Mouse (Mus musculus) embryo, embryonic 11.5 days (tissue): ENCODE results near the gene C1qtnf7.
A peak's percentile ranks its signal among the peaks of the same experiment; 100 is the strongest.

Experiments
- DNase-seq: peaks from one replicate; pipeline ENCODE4 v3.0.0-alpha.2; 2012; ENCODE audit warnings: low read depth, low spot score

The C1qtnf7 gene

DNA sequence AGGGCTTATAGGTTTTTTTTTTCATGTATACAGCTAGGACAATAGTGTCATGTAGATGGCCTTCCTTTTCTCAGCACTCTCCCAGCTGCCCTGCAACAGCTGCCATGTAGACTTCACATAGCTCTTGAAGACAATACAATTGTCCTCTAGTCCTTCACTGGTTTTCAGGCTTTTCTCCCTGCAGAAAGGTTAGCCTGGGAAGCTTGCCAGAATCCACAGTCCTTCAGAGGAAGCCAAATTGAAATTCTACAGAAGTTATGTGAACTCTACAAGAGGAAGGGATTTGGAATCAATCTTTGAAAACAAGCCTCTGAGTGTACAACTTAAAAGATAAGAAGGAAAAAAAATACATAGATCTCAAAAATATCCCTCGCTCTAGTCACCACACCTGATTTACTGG, 94.4 kb downstream of the C1qtnf7 start:
- no peak for DNase-seq

DNA sequence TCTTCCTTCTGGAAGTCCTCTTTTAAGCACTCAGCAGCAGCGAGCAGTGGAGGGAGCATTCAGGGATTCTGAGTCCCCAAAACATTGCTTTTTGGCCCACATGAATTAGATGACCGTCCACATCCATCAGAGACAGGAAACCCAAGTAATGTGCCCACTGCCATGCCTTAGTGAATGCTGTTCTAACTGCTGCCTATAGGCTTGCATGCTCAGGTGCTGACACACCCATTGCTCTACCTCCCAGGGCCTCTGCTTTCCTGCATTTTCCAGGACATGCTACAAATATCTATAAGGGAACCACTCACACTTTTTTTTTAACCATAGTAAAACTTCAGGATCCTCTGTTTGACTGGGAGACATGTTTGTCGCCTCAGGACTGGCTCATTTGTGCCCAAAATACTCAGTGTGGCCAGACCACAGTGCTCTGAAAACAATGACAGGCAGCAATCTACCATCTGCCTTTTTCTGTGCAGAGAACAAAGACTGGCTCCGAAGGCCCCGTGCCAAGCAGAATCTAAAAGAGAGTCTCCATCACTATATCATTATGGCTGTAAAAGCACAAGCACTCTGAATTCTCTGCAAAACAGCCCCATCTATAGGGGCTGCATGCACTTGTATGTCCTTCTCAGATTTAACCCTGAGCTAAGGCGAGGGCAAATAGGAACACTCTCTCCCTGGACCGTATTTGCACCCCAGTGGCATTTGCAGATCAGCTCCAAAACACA, 106.4 kb downstream of the C1qtnf7 start:
- DNase-seq: no peak

DNA sequence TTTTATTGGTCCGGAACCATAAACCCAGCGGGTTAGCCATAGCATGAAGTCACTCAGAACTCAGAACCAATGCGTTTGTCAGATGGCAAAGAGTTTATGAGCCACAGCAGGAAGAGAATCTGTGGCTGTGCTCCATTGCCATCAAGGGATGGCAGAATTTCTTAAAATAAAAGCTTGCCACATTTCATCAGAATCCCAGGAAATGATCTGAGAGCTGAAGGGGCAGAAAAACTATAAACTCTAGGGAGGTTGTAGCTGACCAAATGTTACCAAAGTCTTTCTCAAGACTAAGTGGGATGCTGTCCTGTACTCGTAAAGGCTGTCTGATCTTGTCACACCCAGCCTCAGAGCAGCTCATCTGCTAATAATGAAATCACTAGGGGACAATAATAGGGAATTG, 110.1 kb downstream of the C1qtnf7 start:
- DNase-seq: no peak

DNA sequence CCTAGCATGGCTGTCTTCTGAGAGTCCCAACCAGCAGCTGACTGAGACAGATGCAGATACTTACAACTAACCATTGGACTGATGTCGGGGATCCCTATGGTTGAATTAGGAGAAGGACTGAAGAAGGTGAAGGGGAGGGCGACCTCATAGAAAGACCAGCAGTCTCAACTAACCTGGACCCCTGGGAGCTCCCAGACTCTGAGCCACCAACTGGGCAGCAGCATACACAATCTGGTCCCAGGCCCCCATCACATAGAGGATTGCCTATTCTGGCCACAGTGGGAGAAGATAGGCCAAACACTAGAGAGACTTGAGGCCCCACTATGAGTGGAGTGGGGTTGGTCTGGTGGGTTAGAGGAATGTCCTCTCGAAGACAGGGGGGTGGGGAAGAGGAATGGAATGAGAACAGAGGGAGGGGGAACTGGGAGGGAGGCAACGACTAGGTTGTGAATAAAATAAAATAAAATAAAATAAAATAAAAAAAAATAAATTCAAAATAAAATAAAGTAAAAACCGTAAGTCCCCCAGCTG, 118.8 kb downstream of the C1qtnf7 start:
- DNase-seq: no peak

DNA sequence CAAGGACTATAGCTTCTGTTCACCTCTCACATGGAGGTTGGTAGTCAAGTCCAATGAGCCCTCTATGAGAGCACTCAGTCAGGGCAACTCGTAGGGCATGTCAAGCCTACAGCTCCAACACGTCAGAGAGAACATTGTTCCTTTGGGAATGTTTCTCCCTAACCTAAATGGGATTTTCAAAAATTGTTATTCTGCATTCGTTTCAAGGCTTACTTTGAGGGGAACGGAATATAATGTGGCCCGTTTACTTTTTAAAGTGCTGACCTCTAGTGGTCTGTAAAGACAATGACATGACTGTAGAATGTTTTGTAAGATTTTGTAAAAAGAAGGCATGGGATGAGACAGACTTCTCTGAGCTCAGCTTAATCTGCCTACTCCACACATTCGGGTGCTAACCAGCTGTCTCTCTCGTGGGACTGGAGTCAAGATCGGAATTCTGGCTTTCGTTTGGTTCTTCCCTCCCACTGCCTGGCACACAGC, 119.3 kb downstream of the C1qtnf7 start:
- DNase-seq: no peak

DNA sequence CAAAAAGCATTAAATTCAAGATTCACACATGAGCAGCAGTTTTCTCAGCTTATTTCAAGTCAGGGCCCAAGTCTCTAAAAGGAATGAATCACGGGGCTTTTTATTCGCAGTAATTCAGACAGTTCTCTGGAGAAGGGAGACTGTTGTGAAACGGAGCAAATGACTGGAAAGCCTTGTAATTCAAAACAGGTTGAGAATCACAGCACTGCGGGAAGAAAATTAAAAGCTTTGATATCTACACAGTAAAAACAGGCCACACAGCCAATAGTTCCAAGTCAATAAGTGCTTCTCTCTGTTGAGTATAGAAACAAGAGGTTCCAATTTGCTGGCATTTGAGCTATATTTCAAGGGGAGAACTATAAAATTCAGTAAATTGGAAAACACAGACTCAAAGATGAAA, 129.7 kb downstream of the C1qtnf7 start:
- DNase-seq: no peak

DNA sequence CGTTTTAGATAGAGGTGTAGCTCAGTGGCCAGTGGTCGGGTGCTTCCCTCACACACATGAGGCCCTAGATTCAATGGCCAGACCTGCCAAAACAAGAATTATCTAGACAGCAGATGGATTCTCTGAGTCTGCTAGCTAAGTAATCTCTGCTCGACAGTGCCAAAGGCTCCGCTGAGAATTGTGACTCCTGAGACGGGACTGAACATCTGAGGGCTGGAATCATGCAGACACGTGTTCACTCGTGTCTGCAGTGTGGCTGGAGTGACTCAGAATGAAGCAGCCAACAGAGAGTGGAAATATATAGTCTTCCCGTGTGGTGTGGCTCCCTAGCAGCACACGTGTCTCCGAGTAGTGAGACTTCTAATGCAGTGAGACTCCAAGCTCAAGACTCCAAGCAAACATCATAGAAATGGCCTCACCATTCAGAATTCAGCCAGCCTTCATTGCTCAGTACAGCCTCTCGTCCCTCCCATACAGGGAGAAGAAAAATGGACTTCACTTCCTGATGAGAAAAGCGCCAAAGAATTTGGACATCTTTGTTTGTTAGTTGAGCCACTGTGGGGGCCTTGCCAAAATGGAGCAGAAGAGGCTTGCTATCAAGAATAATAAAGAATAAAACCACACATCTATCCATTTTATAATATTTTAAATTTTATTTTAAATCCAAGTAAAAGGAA, 131.9 kb downstream of the C1qtnf7 start:
- no peak for DNase-seq

DNA sequence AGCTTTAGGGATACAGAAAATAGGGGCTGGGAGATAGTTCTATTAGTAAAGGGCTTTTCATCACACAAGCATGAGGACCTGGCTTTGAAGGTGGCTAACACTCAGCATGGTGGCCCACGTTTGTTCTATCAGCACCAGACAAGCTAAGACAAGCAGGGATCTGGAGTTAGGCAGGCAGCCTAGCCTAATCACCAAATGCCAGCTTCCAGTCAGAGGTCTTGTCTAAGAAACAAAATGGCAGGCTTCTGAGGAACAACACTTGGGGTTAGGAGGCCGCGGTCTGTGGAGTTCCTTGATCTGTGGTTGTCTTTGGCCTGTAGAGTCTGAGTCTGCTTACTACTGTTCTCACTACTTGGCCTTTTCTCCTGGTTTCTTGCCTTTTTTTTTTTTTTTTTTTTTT, 146.2 kb downstream of the C1qtnf7 start:
- DNase-seq: no peak

DNA sequence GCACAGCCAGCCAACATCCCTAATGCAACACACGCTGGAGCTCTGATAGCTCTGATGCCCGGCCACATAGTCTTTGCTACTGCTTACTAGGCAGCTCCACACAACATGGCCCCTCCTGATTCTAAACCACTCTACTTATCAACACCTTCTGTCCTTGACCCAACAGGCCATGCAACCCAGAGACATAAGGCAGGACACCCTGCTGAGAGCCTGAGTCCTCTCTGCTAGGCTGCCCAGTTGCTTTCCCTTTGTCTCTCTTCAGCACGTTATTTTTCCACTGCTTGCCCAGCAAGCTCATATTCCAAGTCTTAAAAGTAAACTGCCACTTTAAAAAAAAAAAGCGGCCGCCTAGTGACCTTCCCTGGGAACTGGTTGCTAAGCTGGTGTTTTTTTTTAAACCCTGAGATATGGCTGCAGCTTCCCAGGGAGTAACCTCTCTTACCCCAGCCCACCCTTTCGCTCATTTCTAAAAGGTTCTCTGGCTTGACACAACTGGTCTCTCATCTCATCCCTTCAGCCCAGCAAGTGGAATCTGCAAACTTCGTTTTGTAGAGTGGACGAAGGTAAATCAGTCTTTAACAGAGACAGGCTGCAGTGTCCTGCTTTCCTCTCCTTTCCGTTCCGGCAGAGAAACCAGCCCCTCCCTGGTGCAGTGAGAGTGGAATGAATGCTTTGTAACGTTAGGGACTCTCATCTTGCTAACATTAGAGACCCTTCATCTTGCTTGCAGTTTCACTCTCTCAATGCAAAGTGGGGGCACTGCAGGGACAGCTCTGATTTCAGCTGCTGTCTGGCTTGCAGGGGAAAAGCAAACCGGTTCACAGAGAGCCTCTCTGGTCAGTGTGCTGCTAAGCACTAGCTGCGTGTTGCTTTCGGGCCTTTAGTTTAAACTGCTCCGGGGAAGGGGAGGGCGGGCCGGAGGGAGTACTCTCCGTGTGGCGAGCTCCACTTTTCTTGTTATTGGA, 146.9 kb downstream of the C1qtnf7 start, which contains the start of gene Cc2d2a:
Gene Cc2d2a, plus strand, starts transcription at position 350 of the 965 bp plus-strand sequence.
- peak; percentile 51 for DNase-seq

DNA sequence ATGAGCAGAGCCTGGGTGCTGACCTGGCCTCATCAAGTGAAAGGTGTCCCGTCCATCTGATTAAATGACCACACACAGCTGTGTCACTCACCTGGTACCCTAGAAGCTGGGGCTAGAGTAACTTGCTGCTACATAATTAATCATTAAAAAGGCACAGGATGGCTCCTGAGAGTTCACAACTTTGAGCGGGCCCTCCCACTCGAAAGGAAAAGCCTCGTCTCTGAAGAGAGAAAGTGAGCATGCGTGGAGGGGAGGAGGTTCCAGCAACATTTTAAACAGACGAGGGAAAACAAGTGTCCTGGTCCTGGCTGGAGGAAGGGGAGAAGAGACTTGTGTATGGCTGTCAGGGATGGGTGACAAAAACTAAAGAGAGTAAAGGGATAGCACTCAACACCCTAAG, 148.2 kb downstream of the C1qtnf7 start:
- no peak for DNase-seq

DNA sequence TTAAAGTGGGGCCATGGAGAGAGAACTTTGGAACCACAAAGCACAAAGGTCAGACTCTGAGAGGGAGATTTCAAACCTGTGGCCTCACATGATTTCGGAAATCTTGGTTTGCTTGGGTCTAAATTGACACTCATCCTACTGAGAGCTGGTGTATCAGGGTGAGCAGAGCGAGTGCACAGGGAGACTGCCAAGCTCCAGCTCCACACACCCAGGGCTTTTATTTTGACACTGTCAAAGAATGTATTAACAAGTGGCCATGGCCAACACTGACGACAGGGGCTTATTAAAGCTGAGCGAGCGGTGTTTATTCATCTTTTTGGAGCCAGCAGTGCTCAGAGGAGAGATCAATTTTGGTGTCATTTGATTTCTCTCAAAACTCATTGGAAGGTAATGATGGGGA, 149.8 kb downstream of the C1qtnf7 start:
- no peak for DNase-seq
